Mouse (Mus musculus) CD4-positive helper T cell, adult 2 months (primary cell): ENCODE data around the gene Nmrk1.
"Not testable (repeated sequence)": the region's sequence is repeated elsewhere in the genome, so short reads cannot be mapped to it uniquely, and the experiment has no call there.

Experiments
- DNase-seq: peaks from one replicate; pipeline ENCODE4 v3.0.0-alpha.2; 2012; ENCODE audit warnings: low read depth, missing footprints, low spot score

Nmrk1 gene

GRCm38 (mm10) chr19:18631644-18632219 lies at the start of gene Nmrk1, which contains the start of gene Ostf1:
Gene Nmrk1 (plus strand): TSS chr19:18631950.
Gene Ostf1 (minus strand): TSS chr19:18631823.
- peak; percentile 92 for DNase-seq

- DNase-seq, result no peak
These were observed 49.5 kb upstream of the Nmrk1 start for GRCm38 (mm10) chr19:18582226-18582625.

GRCm38 (mm10) chr19:18582887-18583286 lies 48.9 kb upstream of the Nmrk1 start:
- no peak for DNase-seq

DNA sequence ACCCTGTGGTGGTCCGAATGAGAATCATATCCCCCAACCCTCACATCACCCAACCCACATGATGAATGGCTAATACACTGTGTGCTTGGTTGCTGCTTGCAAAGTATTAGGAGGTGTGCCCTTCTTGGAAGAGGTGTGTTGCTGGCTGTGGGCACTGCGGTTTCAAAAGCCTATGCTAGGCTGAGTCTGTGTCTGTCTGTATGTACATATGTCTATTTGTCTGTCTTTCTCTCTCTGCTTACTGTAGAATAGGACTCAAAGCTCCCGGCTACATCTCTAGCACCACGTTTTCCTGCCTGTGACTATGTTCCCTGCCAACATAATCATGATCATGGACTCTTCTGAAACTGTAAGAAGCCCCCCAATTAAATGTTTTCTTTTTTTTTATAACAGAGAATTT lies 48.0 kb upstream of the Nmrk1 start:
- DNase-seq, result no peak

DNA sequence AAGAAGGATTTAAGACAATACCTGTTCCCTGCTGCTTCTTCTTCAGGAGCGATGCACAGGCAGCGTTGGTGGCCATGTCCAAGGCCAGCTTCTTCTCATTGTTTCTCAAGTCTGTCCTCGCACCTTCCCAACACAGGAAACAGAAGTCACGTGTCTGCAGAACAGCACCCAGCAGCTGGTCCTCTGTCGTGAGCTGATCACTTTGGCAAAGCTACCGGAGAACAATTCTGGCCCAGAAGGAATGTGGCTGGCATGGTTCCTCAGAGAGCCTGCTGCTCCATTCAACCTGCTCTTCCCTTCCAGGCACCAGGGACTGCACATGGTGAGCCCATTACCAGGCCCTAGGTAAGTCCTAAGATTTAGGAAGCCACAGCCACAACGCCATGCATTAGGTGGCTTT lies 47.1 kb upstream of the Nmrk1 start:
- DNase-seq, result no peak

DNA sequence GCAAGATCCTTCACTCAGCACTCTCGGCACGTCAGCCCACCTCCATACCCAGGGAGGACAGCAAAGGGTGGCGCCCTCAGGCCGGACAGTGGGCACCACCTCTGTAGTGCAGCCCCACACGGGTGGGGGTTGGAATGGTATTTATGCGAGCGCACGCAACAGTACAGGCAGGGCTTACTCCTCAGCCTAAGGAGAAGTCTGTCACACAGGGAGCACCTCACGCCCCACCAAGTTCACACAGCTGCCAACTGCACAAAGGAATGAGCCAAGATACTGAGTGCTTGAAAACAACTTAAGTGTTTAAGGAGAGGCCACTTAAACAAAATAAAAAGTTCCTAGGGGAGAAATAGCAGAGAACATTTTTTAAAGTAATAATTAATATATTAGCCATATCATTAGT lies 44.6 kb upstream of the Nmrk1 start:
- no peak for DNase-seq

DNA sequence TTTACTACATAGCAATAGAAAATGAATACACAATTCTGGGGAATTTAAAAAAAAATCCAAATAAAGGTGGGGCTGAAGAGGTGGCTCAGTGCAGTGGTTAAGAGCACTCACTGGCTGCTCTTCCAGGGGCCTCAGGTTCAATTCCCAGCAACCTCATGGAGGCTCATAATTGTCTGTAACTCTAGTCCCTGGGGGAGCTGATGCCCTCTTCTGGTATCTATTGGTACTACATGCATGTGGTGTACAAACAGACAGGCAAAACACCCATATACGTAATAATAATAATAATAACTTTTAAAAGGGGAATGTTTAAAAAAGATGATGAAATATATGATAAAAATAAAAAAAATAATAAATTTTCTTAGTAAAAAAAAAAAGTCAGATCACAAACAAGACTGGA lies 43.5 kb upstream of the Nmrk1 start:
- peak; percentile 28 for DNase-seq

DNA sequence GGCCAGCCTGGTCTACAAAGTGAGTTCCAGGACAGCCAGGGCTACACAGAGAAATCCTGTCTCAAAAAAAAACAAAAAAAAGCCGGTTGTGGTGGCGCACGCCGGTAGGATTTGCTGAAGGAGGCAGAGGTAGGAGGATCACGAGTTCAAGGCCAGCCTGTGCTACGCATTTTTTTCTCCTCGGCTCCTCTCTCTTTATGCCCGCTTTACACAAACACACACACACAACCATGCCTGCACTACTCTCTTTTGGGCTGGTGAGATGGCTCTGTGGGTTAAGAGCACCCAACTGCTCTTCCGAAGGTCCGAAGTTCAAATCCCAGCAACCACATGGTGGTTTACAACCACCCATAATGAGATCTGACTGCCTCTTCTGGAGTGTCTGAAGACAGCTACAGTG lies 42.9 kb upstream of the Nmrk1 start:
- DNase-seq, result not testable (repeated sequence)

DNA sequence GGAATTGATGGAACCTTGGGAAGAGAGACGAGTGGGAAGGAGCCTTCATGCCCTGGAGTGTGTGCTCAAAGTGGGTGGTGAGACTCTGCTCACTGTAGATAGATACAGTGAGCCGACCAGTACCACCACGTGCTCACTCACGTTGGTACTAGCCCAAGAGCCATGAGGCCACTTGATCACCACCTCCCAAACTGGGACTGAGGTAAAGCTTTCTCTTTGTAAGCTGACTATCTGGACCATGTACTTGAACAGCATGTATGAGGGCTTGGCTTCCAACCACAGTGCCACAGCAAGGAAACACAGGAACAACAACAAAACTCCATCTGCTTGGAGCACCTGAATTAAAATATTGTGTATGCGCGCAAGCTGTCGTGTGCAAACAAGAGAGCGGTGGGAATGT lies 42.5 kb upstream of the Nmrk1 start:
- no peak for DNase-seq

GRCm38 (mm10) chr19:18590234-18590633 lies 41.5 kb upstream of the Nmrk1 start:
- DNase-seq, result no peak

DNA sequence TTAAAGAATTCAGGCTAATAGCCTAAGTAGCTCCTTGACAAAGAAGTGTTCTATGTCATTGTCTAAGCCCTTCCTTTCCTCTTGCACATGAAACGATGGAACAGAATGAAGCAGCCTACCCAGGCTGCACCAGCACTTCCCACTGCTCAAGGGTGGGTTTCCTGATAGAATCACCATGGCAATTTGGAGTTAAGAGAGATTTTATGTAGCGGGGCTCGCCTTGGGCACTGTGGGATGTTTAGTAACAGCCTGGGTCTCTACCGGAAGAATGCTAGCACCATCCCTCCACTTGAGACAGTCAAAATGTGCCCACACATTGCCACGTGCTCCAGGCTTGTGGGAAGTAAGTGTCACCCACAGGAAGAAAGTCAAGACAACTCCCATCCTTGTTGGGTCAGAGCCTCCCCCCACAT lies 40.8 kb upstream of the Nmrk1 start:
- DNase-seq, result peak; percentile 61

- no peak for DNase-seq
These were observed 38.8 kb upstream of the Nmrk1 start for GRCm38 (mm10) chr19:18592919-18593318.

GRCm38 (mm10) chr19:18593722-18594121 lies 38.0 kb upstream of the Nmrk1 start:
- DNase-seq, result no peak

- DNase-seq, result no peak
These were observed 34.9 kb upstream of the Nmrk1 start for GRCm38 (mm10) chr19:18596876-18597275.

GRCm38 (mm10) chr19:18597772-18598171 lies 34.0 kb upstream of the Nmrk1 start:
- peak; percentile 21 for DNase-seq

DNA sequence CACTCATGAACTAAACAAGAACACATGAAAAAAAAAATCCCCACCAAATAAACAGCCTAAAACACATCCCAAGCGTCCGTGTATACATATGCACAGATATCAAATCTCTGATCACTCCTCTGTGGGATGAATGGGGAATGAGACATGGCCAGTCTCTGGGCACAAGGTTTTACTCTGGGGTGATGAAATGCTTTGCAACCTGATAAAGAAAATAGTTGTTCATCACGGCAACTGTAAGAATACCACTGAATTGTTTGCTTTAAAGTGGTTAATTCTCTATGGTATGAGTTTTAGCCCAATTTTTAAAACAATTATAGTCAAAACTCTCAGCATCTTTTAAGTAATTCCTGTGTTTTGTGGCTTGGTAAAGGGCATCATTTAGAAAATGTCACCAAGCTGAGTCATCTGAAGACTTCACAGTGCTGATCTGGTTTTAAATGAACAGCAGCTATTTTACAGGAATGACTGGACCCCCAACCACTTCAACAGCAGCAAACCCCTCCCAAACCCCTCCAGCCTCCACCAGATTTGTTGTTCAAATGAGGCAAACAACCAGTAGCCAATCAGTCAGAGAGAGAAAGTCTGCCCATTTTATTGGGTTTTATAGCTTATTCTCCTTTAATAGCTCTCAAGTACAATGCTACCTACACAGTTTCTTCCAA lies 33.4 kb upstream of the Nmrk1 start:
- peak; percentile 73 for DNase-seq

GRCm38 (mm10) chr19:18599051-18599450 lies 32.7 kb upstream of the Nmrk1 start:
- peak; percentile 77 for DNase-seq

- peak; percentile 79 for DNase-seq
These were observed 32.1 kb upstream of the Nmrk1 start for GRCm38 (mm10) chr19:18599650-18600049.

DNA sequence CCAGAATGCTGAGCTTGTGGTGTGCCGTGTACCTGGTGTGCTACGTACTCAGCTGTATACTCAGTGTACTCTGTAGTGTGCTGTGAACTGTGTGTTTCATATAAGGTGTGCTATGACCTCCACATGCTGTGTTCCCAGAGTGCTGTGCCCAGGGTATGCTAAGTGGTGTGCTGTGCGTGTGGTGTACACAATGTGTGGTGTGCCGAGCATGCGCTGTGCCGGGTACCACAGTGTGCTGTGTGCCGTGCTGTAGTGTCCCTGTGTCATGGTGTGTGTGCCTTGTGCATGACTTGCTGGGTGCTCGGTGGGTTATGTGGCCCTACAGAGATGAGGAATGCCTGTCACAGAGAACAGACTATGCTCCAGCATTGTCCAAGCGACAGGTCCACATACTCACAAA lies 31.1 kb upstream of the Nmrk1 start:
- DNase-seq, result no peak

GRCm38 (mm10) chr19:18603011-18603410 lies 28.7 kb upstream of the Nmrk1 start:
- DNase-seq, result peak; percentile 81

GRCm38 (mm10) chr19:18607907-18608306 lies 23.8 kb upstream of the Nmrk1 start:
- peak; percentile 68 for DNase-seq

- DNase-seq, result no peak
These were observed 22.8 kb upstream of the Nmrk1 start for GRCm38 (mm10) chr19:18608975-18609374.

GRCm38 (mm10) chr19:18614337-18614736 lies 17.4 kb upstream of the Nmrk1 start:
- no peak for DNase-seq
